ENCODE assay signal across 23 mouse cellular contexts in genomic region chr12:9660299-9660698, GRCm38 (mm10).
"Had no signal": no experiment of that assay in that cellular context is flagged by ENCODE, and none has a peak within 500 bp of the region (broad histone marks: within the 10 kb centered on the region; RNA-seq: fewer than 3 reads in every experiment).

No protein-coding gene starts in this region.

- ATAC-seq: hindbrain, postnatal 0 days; inflammation-experienced regulatory T-cells, adult 6 months; intestine, embryonic 16.5 days; liver, embryonic 12.5 days; midbrain, embryonic 13.5 days; midbrain, embryonic 16.5 days had no signal

- H3K4me1 ChIP-seq: limb, embryonic 10.5 days; liver, embryonic 12.5 days; liver, embryonic 15.5 days; megakaryocyte, embryonic 14.5 days; midbrain, embryonic 10.5 days; midbrain, embryonic 13.5 days; neural tube, embryonic 13.5 days had no signal

- H3K4me3 ChIP-seq: layer of hippocampus, adult 2 months; limb, embryonic 10.5 days; limb, embryonic 13.5 days; liver, embryonic 12.5 days; liver, embryonic 15.5 days; megakaryocyte, embryonic 14.5 days; midbrain, embryonic 10.5 days; midbrain, embryonic 13.5 days; myocyte; neural tube, embryonic 13.5 days had no signal

- H3K4me2 ChIP-seq: hindbrain, embryonic 14.5 days; limb, embryonic 13.5 days; liver, embryonic 12.5 days; liver, embryonic 15.5 days; midbrain, embryonic 13.5 days; neural tube, embryonic 13.5 days had no signal

- H3K9ac ChIP-seq: hindbrain, embryonic 14.5 days; limb, embryonic 13.5 days; liver, embryonic 12.5 days; liver, embryonic 15.5 days; midbrain, embryonic 13.5 days; neural tube, embryonic 13.5 days had no signal

- H3K27ac ChIP-seq: hindbrain, embryonic 14.5 days; hindbrain, postnatal 0 days; kidney, postnatal 0 days; layer of hippocampus, adult 2 months; limb, embryonic 10.5 days; limb, embryonic 13.5 days; liver, embryonic 12.5 days; liver, embryonic 15.5 days; midbrain, embryonic 10.5 days; midbrain, embryonic 13.5 days; neural tube, embryonic 13.5 days had no signal

- DNase-seq: layer of hippocampus, adult 9-11 months; liver; retina, postnatal 1 day; right cerebral cortex, postnatal 25 days; spleen, adult 18-20 months; thymus, adult 18-20 months; thymus, postnatal 36 days had no signal

- H3K36me3 ChIP-seq: limb, embryonic 10.5 days; limb, embryonic 13.5 days; liver, embryonic 12.5 days; liver, embryonic 15.5 days; midbrain, embryonic 10.5 days; midbrain, embryonic 13.5 days; neural tube, embryonic 13.5 days had no signal

- H3K9me3 ChIP-seq: limb, embryonic 10.5 days; limb, embryonic 13.5 days; liver, embryonic 12.5 days; liver, embryonic 15.5 days; megakaryocyte, embryonic 14.5 days; midbrain, embryonic 10.5 days; midbrain, embryonic 13.5 days; neural tube, embryonic 13.5 days had no signal

- H3K27me3 ChIP-seq: limb, embryonic 13.5 days; liver, embryonic 12.5 days; liver, embryonic 15.5 days; megakaryocyte, embryonic 14.5 days; midbrain, embryonic 13.5 days; neural tube, embryonic 13.5 days had no signal
